ENCODE assay signal across 26 mouse cellular contexts in the genomic region with DNA sequence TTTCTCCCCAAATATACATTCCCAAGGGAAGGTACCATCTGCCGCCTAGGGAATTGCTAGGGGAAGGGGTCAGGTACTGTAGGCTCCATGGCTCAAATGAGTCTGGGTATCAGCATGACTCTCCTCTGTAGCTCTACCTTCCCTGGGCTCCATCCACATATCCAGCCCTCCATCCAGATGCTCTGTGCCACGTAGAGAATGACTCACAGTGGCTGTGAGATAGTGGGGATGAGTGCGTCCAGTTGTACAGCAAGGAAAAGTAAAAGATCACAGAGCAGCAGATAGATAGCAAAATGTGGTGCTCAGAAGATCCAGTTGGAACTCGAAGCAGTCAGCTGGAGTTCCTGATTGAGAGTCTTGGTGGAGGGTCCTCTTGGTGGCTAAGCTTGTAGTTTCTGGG.
A peak's percentile ranks its signal among the peaks of the same experiment; 100 is the strongest.
DNase-seq lines count a peak whose midpoint lies in the region; ATAC-seq and TF ChIP-seq lines count a peak whose summit lies in the region.
"Had no signal": no experiment of that assay in that cellular context is flagged by ENCODE, and none has a peak within 500 bp of the region (broad histone marks: within the 10 kb centered on the region; RNA-seq: fewer than 3 reads in every experiment).

No protein-coding gene starts in this region.

- no peak overlapping the region for H3K4me3 ChIP-seq in layer of hippocampus, adult 2 months
- H3K4me3 ChIP-seq in C2C12 (ENCODE audit: insufficient read depth, poor library complexity, severe bottlenecking): no peak overlapping the region
- H3K4me3 ChIP-seq in midbrain, embryonic 13.5 days (replicated peaks): no peak overlapping the region
- no peak overlapping the region for H3K4me3 ChIP-seq in neural tube, embryonic 15.5 days (replicated peaks)
- H3K4me3 ChIP-seq: embryonic facial prominence, embryonic 13.5 days; heart, embryonic 10.5 days; heart, embryonic 15.5 days; kidney, embryonic 15.5 days; limb, embryonic 12.5 days; lung, embryonic 15.5 days had no signal

- H3ac ChIP-seq in C2C12 (ENCODE audit: control insufficient read depth, insufficient read length, low read depth): no peak overlapping the region

- peaks cover 44% of the 10 kb centered on the region for H3K4me1 ChIP-seq in midbrain, embryonic 13.5 days (replicated peaks)
- H3K4me1 ChIP-seq in neural tube, embryonic 15.5 days: peaks cover 19% of the 10 kb centered on the region
- H3K4me1 ChIP-seq: limb, embryonic 12.5 days; lung, embryonic 15.5 days had no signal

- H3K9me3 ChIP-seq in midbrain, embryonic 13.5 days: no peaks in the 10 kb centered on the region
- H3K9me3 ChIP-seq in neural tube, embryonic 15.5 days (replicated peaks): no peaks in the 10 kb centered on the region
- H3K9me3 ChIP-seq: embryonic facial prominence, embryonic 13.5 days; forebrain, embryonic 10.5 days; heart, embryonic 10.5 days; heart, embryonic 15.5 days; kidney, embryonic 15.5 days; limb, embryonic 12.5 days; lung, embryonic 15.5 days had no signal

- no peak for DNase-seq in frontal cortex, adult 2 months (ENCODE audit: extremely low spot score in 1 of 2, low spot score in 1 of 2)
- DNase-seq in layer of hippocampus, adult 2 months (ENCODE audit: low spot score in 2 of 2): no peak
- DNase-seq in layer of hippocampus, postnatal 10 days (ENCODE audit: low spot score in 2 of 2): no peak
- no peak for DNase-seq in cerebellum, adult 11-12 months
- DNase-seq: adrenal gland, postnatal 10 days; cerebellum, adult 18-20 months; forebrain, postnatal 0 days; gastrocnemius, postnatal 14 days; heart, adult 11 months; kidney, adult 11 months; kidney, postnatal 36 days; layer of hippocampus, postnatal 36 days; retina, postnatal 1 day; right cerebral cortex, postnatal 14 days; thymus, postnatal 4 days had no signal

- no peak overlapping the region for H3K9ac ChIP-seq in midbrain, embryonic 13.5 days (replicated peaks)
- no peak overlapping the region for H3K9ac ChIP-seq in neural tube, embryonic 15.5 days (replicated peaks)
- H3K9ac ChIP-seq: embryonic facial prominence, embryonic 13.5 days; forebrain, postnatal 0 days; heart, embryonic 15.5 days; kidney, embryonic 15.5 days; limb, embryonic 12.5 days; lung, embryonic 15.5 days had no signal

- no peaks in the 10 kb centered on the region for H3K79me3 ChIP-seq in C2C12 (ENCODE audit: low read depth)

- no peaks in the 10 kb centered on the region for H3K79me2 ChIP-seq in C2C12 (ENCODE audit: control insufficient read depth, insufficient read depth)

- no peak for TF ChIP-seq CTCF in layer of hippocampus, adult 2 months (conservative IDR thresholded peaks at IDR 0.05)
- TF ChIP-seq CTCF in C2C12 (IDR thresholded peaks at IDR 0.05; ENCODE audit: control insufficient read depth, insufficient read depth, insufficient read length): no peak

- H3K36me3 ChIP-seq in C2C12 (ENCODE audit: control insufficient read depth, insufficient read depth): no peaks in the 10 kb centered on the region
- no peaks in the 10 kb centered on the region for H3K36me3 ChIP-seq in midbrain, embryonic 13.5 days
- H3K36me3 ChIP-seq in neural tube, embryonic 15.5 days: no peaks in the 10 kb centered on the region
- H3K36me3 ChIP-seq: embryonic facial prominence, embryonic 13.5 days; forebrain, embryonic 10.5 days; heart, embryonic 10.5 days; heart, embryonic 15.5 days; kidney, embryonic 15.5 days; limb, embryonic 12.5 days; lung, embryonic 15.5 days had no signal

- 88% methylated on average over 4 of the region's 4 CpGs for WGBS in midbrain, embryonic 13.5 days
- 88% methylated on average over 4 of the region's 4 CpGs for WGBS in neural tube, embryonic 15.5 days

- ATAC-seq in frontal cortex, adult (ENCODE audit: low TSS enrichment): peak; percentile 33; the same call in 1 of the 2 replicates
- no peak for ATAC-seq in midbrain, embryonic 13.5 days
- no peak for ATAC-seq in neural tube, embryonic 15.5 days (ENCODE audit: low FRiP score)

- H3K27me3 ChIP-seq in C2C12 (ENCODE audit: control insufficient read depth, insufficient read depth, insufficient read length): no peaks in the 10 kb centered on the region
- 0 out of 2 replicates have a peak, but pooled peaks cover 3% of the 10 kb centered on the region for H3K27me3 ChIP-seq in midbrain, embryonic 13.5 days
- H3K27me3 ChIP-seq in neural tube, embryonic 15.5 days (replicated peaks): no peaks in the 10 kb centered on the region
- H3K27me3 ChIP-seq: embryonic facial prominence, embryonic 13.5 days; heart, embryonic 15.5 days; kidney, embryonic 15.5 days; limb, embryonic 12.5 days; lung, embryonic 15.5 days had no signal

- peak overlapping the region; percentile 87 for H3K27ac ChIP-seq in layer of hippocampus, adult 2 months
- peak overlapping the region; percentile 69; the same call in 1 of the 2 replicates for H3K27ac ChIP-seq in midbrain, embryonic 13.5 days
- H3K27ac ChIP-seq in neural tube, embryonic 15.5 days (replicated peaks): no peak overlapping the region
- H3K27ac ChIP-seq: embryonic facial prominence, embryonic 13.5 days; heart, embryonic 10.5 days; heart, embryonic 15.5 days; kidney, embryonic 15.5 days; limb, embryonic 12.5 days; lung, embryonic 15.5 days had no signal

- no peak overlapping the region for H3K4me2 ChIP-seq in midbrain, embryonic 13.5 days (replicated peaks)
- H3K4me2 ChIP-seq in neural tube, embryonic 15.5 days: no peak overlapping the region
- H3K4me2 ChIP-seq: embryonic facial prominence, embryonic 13.5 days; heart, embryonic 15.5 days; kidney, embryonic 15.5 days; limb, embryonic 12.5 days; lung, embryonic 15.5 days had no signal

TF ChIP-seq in C2C12, 6 proteins besides CTCF, POLR2A, EP300 and RAD21:
- no peak for TF ChIP-seq MYOD1 (IDR thresholded peaks at IDR 0.05; ENCODE audit: control insufficient read depth, insufficient read length, low read depth)
- TF ChIP-seq MAX (IDR thresholded peaks at IDR 0.05): peak; percentile 38
- TF ChIP-seq FOSL1 (IDR thresholded peaks at IDR 0.05; ENCODE audit: insufficient read depth, low read length, poor library complexity, severe bottlenecking): peak; percentile 64
